Mouse (Mus musculus): ENCODE results near the gene Slc38a7.

GRCm38 (mm10) chr8:95817597-95817996, 35.7 kb downstream of the Slc38a7 start:
- no peak for TF ChIP-seq FLI1 (IDR thresholded peaks at IDR 0.05; ENCODE audit: low read length)
- no peak for TF ChIP-seq GATA1 (IDR thresholded peaks at IDR 0.05; ENCODE audit: borderline replicate concordance, low read length)
